Mouse (Mus musculus) embryonic facial prominence, embryonic 13.5 days (tissue): ENCODE data around the gene Pik3cb. TPM values are rescaled to one million over a fixed set of nuclear protein-coding genes. Genes with fewer than 3 reads are reported as not detected.

ENCODE experiments used
- ATAC-seq: fragments of 200-750 bp; cut with Nextera tagmentation; 2 replicates; pipeline ENCODE4 v1.8.0; 2017; ENCODE audit warnings: low read depth; ENCODE audit not compliant: insufficient number of reproducible peaks, insufficient read depth, low FRiP score, low TSS enrichment
- H3K27ac ChIP-seq: fragments of 300-500 bp; sonication (generic); 2 replicates; pipeline ENCODE4 v1.5.1; 2015; ENCODE audit warnings: moderate library complexity, mild to moderate bottlenecking, inconsistent platforms
- H3K27me3 ChIP-seq: fragments of 300-500 bp; sonication (generic); 2 replicates; pipeline ENCODE4 v1.6.1; 2015; ENCODE audit warnings: mild to moderate bottlenecking, inconsistent platforms
- H3K36me3 ChIP-seq: fragments of 300-500 bp; sonication (generic); 2 replicates; pipeline ENCODE4 v1.6.1; 2015; ENCODE audit warnings: mild to moderate bottlenecking, inconsistent platforms
- H3K4me1 ChIP-seq: fragments of 300-500 bp; sonication (generic); 2 replicates; pipeline ENCODE4 v1.6.1; 2015; ENCODE audit warnings: inconsistent platforms
- H3K4me2 ChIP-seq: fragments of 300-500 bp; sonication (generic); 2 replicates; pipeline ENCODE4 v1.6.1; 2015; ENCODE audit warnings: moderate library complexity, mild to moderate bottlenecking, inconsistent platforms
- H3K4me3 ChIP-seq: fragments of 300-500 bp; sonication (generic); 2 replicates; pipeline ENCODE4 v1.5.1; 2015; ENCODE audit warnings: mild to moderate bottlenecking, inconsistent platforms
- H3K9ac ChIP-seq: fragments of 300-500 bp; sonication (generic); 2 replicates; pipeline ENCODE4 v1.6.1; 2015; ENCODE audit warnings: mild to moderate bottlenecking, inconsistent platforms
- H3K9me3 ChIP-seq: fragments of 300-500 bp; sonication (generic); 2 replicates; pipeline ENCODE4 v1.6.1; 2016; ENCODE audit warnings: inconsistent platforms
- WGBS: fragments of 180-500 bp; shearing (Covaris S2); methylation state at CpG from one replicate; pipeline ENCODE4 v1.1.7; 2015; ENCODE audit warnings: mixed read lengths; 5-methylcytosine and 5-hydroxymethylcytosine counted together
- polyA plus RNA-seq: library from polyadenylated mRNA; unstranded; fragments of >200 nt; fragmentation: Nextera tagmentation; extraction: Ambion mirVana; gene quantifications from 2 replicates; pipeline ENCODE4 v1.2.1, GENCODE M21; 2015

Gene Pik3cb
- polyA plus RNA-seq, 1 experiment from 2014 or later: 1.6 TPM

- Histone ChIP-seq H3K4me3 (no peak overlapping the region), H3K36me3 (no peaks in the 10 kb centered on the region), H3K4me2 (no peak overlapping the region), H3K27me3 (no peaks in the 10 kb centered on the region), H3K27ac (peak overlapping the region; percentile 71), H3K9me3 (no peaks in the 10 kb centered on the region), H3K4me1 (peaks cover 27% of the 10 kb centered on the region), H3K9ac (no peak overlapping the region)
- 39% methylated on average over 3 of the region's 3 CpGs for WGBS
- no peak for ATAC-seq
Observed at GRCm38 (mm10) chr9:99164664-99165226, 24.3 kb upstream of the Pik3cb start.

DNA sequence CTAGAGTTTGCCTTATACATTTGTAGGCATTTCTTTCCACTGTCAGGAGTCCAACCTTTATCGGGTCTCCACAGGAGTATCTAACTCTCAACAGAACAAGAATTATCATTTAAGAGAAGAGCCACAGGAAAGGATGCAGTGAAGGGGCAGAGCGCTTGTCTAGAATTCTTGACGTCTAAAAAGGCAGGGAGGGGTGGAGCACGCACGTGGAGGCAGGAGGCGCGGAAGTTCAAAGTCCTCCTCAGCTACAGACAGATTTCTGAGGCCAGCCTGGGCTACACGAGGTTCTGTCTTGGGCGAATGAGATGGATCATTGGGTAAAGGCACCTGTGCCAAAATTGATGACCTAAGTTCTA is 23.7 kb upstream of the Pik3cb start:
- peak overlapping the region; percentile 33; the same call in 1 of the 2 replicates for H3K4me2 ChIP-seq

GRCm38 (mm10) chr9:99163420-99164147 is 23.2 kb upstream of the Pik3cb start:
- no peaks in the 10 kb centered on the region for H3K9me3 ChIP-seq
- 8% methylated on average over 15 of the region's 15 CpGs for WGBS
- peaks cover 27% of the 10 kb centered on the region for H3K4me1 ChIP-seq
- H3K27me3 ChIP-seq: no peaks in the 10 kb centered on the region
- peak; percentile 30; the same call in 1 of the 2 replicates for ATAC-seq
- H3K4me3 ChIP-seq: peak overlapping the region; percentile 2; the same call in 1 of the 2 replicates
- peak overlapping the region; percentile 75 for H3K27ac ChIP-seq
- H3K4me2 ChIP-seq: peak overlapping the region; percentile 33
- no peak overlapping the region for H3K9ac ChIP-seq
- H3K36me3 ChIP-seq: no peaks in the 10 kb centered on the region

More for the DNA sequence above, 23.7 kb upstream of the Pik3cb start:
- no peak overlapping the region for H3K4me3 ChIP-seq
- no peaks in the 10 kb centered on the region for H3K27me3 ChIP-seq
- peak overlapping the region; percentile 71 for H3K27ac ChIP-seq
- no peak for ATAC-seq
- H3K36me3 ChIP-seq: no peaks in the 10 kb centered on the region
- H3K9ac ChIP-seq: no peak overlapping the region
- peaks cover 27% of the 10 kb centered on the region for H3K4me1 ChIP-seq
- WGBS: 61% methylated on average over 9 of the region's 9 CpGs
- H3K9me3 ChIP-seq: no peaks in the 10 kb centered on the region

- Histone ChIP-seq H3K9me3 (no peaks in the 10 kb centered on the region), H3K27ac (no peak overlapping the region), H3K4me1 (peaks cover 27% of the 10 kb centered on the region), H3K4me3 (no peak overlapping the region), H3K4me2 (no peak overlapping the region), H3K36me3 (no peaks in the 10 kb centered on the region), H3K9ac (no peak overlapping the region), H3K27me3 (no peaks in the 10 kb centered on the region)
- ATAC-seq: no peak
- WGBS: 86% methylated on average over 2 of the region's 2 CpGs
Observed at GRCm38 (mm10) chr9:99162839-99163238, 22.4 kb upstream of the Pik3cb start.

GRCm38 (mm10) chr9:99160780-99161179 is 20.4 kb upstream of the Pik3cb start:
- Histone ChIP-seq H3K9me3 (no peaks in the 10 kb centered on the region), H3K4me3 (no peak overlapping the region)
- 86% methylated on average over 5 of the region's 5 CpGs for WGBS

DNA sequence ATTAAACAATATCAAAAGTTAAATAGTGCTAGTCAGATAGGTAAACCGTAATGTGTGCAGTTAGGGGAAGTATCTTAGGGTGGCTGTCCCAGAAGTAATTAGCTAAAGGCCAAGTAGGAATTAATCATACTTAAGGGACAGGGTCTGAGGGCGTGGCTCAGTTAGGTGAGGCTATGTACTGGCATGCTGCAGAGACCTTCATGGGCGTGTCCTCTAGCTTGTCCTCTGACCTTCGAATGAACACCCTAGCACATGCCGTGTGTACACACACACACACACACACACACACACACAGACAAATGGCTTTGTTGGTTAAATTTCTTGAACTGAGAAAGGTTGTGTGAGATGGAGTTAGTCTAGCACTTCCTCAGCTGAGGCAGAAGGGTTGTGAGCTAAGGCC is 19.5 kb upstream of the Pik3cb start:
- Histone ChIP-seq H3K4me3 (no peak overlapping the region), H3K27ac (no peak overlapping the region), H3K27me3 (no peaks in the 10 kb centered on the region), H3K36me3 (no peaks in the 10 kb centered on the region), H3K9ac (no peak overlapping the region), H3K4me1 (peaks cover 15% of the 10 kb centered on the region), H3K9me3 (no peaks in the 10 kb centered on the region), H3K4me2 (no peak overlapping the region)
- 81% methylated on average over 5 of the region's 5 CpGs for WGBS
- no peak for ATAC-seq

More at GRCm38 (mm10) chr9:99160780-99161179, 20.4 kb upstream of the Pik3cb start:
- no peaks in the 10 kb centered on the region for H3K27me3 ChIP-seq
- no peaks in the 10 kb centered on the region for H3K36me3 ChIP-seq
- ATAC-seq: no peak
- H3K4me2 ChIP-seq: no peak overlapping the region
- no peak overlapping the region for H3K27ac ChIP-seq
- no peak overlapping the region for H3K9ac ChIP-seq
- H3K4me1 ChIP-seq: peaks cover 20% of the 10 kb centered on the region

GRCm38 (mm10) chr9:99158708-99159107 is 18.3 kb upstream of the Pik3cb start:
- no peak for ATAC-seq
- H3K4me2 ChIP-seq: no peak overlapping the region
- H3K36me3 ChIP-seq: no peaks in the 10 kb centered on the region
- no peak overlapping the region for H3K27ac ChIP-seq
- H3K4me3 ChIP-seq: no peak overlapping the region
- H3K4me1 ChIP-seq: peaks cover 5% of the 10 kb centered on the region; the same call in 1 of the 2 replicates
- no peak overlapping the region for H3K9ac ChIP-seq
- 76% methylated on average over 6 of the region's 6 CpGs for WGBS
- no peaks in the 10 kb centered on the region for H3K9me3 ChIP-seq
- H3K27me3 ChIP-seq: no peaks in the 10 kb centered on the region

- peaks cover 4% of the 10 kb centered on the region; the same call in 1 of the 2 replicates for H3K4me1 ChIP-seq
- H3K27ac ChIP-seq: no peak overlapping the region
- no peaks in the 10 kb centered on the region for H3K36me3 ChIP-seq
- no peak for ATAC-seq
- 79% methylated on average over 7 of the region's 7 CpGs for WGBS
- no peaks in the 10 kb centered on the region for H3K27me3 ChIP-seq
- H3K4me2 ChIP-seq: no peak overlapping the region
- no peaks in the 10 kb centered on the region for H3K9me3 ChIP-seq
- no peak overlapping the region for H3K4me3 ChIP-seq
- H3K9ac ChIP-seq: no peak overlapping the region
Observed at GRCm38 (mm10) chr9:99158203-99158632, 17.8 kb upstream of the Pik3cb start.

DNA sequence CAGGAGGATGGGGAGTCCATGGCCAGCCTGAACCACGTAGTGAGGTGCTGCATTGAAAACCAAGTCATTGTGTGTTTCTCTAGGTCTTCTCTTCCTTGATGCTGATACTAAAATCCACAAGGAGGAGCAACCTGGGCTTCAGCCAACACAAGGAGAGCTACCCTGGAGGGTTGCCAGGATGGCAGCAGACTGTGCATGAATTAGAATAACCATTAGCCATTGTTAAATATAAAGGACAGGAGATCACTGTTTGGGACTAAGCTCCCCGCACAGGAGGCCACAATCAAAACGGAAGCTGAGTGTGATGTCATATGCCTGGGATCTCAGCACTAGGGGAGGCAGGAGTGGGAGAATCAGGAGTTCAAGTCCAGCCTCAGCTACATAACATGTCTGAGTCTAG is 13.2 kb upstream of the Pik3cb start:
- no peak overlapping the region for H3K4me2 ChIP-seq
- H3K9me3 ChIP-seq: no peaks in the 10 kb centered on the region
- WGBS: 27% methylated on average over 3 of the region's 3 CpGs
- no peaks in the 10 kb centered on the region for H3K27me3 ChIP-seq
- ATAC-seq: no peak
- no peaks in the 10 kb centered on the region for H3K36me3 ChIP-seq
- peaks cover 4% of the 10 kb centered on the region; the same call in 1 of the 2 replicates for H3K4me1 ChIP-seq
- H3K9ac ChIP-seq: no peak overlapping the region
- no peak overlapping the region for H3K27ac ChIP-seq
- H3K4me3 ChIP-seq: no peak overlapping the region

- H3K9ac ChIP-seq: no peak overlapping the region
- WGBS: 53% methylated on average over 9 of the region's 9 CpGs
- H3K27ac ChIP-seq: no peak overlapping the region
- no peaks in the 10 kb centered on the region for H3K9me3 ChIP-seq
- no peak overlapping the region for H3K4me3 ChIP-seq
- no peaks in the 10 kb centered on the region for H3K27me3 ChIP-seq
- no peak for ATAC-seq
- H3K4me2 ChIP-seq: no peak overlapping the region
- peaks cover 4% of the 10 kb centered on the region; the same call in 1 of the 2 replicates for H3K4me1 ChIP-seq
- no peaks in the 10 kb centered on the region for H3K36me3 ChIP-seq
Observed at GRCm38 (mm10) chr9:99152699-99153490, 12.5 kb upstream of the Pik3cb start.

DNA sequence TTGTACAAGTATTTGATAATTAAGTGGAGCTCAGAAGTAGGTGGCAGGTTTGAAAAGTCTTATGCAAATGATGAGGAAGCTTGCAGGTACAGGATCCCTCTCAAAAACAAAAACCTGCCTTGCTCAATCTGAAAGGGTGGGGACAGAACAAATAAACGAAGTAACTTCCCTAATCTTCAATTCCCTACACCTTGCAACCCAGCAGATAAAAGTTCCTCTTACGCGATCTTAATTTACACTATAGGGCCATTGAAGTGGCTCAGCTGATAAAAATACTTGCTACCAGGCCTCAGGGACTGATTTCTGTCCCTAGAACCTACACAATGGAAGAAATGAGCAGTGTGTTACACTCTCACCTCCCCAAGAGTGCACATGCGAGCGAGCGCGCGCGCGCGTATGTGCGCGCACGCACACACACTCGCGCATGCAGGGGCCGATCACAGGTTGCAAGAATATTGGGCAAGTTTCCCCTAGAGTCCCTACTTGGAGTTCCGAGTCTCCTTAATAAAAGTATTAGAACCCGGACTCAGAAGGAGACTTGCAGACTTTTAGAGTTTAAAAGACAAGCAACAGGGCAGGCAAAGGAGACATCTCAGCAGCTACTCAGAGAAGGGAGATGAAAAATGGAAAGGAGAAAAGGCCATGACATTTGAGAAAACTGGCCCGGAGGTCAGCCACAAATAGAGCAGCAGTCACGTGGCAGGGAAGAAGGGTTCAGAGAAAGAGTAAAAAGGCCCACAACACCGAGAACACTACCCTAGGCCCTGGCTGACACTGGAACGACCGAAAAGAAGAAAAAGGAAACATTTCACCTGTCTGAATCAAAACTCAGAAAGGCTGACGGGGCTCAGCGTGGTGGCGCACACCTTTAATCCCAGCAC is 6.7 kb upstream of the Pik3cb start:
- Histone ChIP-seq H3K27me3 (peaks cover 10% of the 10 kb centered on the region), H3K36me3 (no peaks in the 10 kb centered on the region), H3K4me2 (no peak overlapping the region), H3K4me1 (no peaks in the 10 kb centered on the region), H3K9ac (no peak overlapping the region), H3K9me3 (no peaks in the 10 kb centered on the region), H3K4me3 (no peak overlapping the region), H3K27ac (no peak overlapping the region)
- WGBS: 86% methylated on average over 27 of the region's 27 CpGs
- no peak for ATAC-seq
